Mouse (Mus musculus) embryo, embryonic 11 days (tissue): ENCODE data around the gene Gm28035.

Source experiments
- DNase-seq: peaks from one replicate; pipeline ENCODE4 v3.0.0-alpha.2; 2015

Gene Gm28035

DNA sequence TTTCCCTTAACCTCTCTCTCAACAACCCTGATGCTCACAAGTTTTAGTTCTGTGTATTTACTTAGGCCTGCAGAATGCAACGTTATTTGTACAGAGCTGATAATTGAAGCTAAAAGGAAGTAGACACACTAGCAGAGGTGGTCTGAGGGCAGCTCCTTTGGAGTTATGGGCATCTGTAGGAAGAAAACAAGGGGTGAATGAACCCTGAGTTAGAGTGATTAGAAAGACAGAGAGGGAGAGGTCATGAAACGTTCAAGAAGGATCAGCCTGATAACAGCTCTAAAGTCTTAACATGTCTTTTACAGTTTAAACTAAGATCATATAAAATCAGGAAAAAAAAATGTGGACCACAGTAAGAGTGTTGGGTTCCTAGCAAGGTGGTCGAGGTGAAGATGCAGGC lies 69.0 kb downstream of the Gm28035 start:
- DNase-seq, result no peak

GRCm38 (mm10) chr2:30311481-30311880 lies 71.1 kb downstream of the Gm28035 start:
- no peak for DNase-seq

DNA sequence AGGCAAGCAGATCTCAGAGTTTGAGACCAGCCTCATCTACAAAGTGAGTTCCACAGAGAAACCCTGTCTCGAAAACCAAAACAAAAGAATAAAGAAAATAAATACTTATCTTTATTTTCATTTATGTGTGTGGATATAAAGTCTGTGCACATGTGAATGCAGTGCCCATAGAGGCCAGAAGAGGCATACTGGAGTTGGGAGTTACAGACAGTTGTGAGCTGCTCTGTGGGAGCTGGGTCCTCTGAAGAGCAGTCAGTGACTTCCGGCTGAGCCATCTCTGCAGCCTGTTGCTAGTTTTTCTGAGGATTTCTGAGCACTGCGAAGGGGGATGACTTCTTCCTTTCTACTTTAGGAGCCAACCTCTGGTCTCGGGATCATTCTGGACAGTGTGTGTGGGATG lies 75.8 kb downstream of the Gm28035 start:
- peak; percentile 2 for DNase-seq

DNA sequence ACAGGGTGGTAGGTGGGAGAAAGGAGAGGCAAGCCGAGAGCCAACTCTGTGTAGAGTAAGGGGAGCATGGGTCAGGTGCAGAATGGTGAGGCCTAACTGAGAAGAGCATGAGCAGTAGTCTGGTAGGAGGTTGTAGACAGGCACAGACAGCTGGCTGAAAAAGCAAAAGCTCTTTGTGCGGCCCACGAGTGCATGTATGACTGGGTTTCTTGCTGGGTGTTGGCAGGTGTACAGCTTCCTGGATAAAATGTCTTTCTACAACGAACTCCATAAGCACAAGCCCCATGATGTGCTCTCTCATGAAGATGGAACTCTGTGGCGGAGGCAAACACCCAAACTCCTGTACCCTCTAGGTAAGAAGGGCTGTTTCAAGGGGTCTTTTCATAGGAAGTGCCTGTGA lies 76.6 kb downstream of the Gm28035 start:
- DNase-seq, result no peak

GRCm38 (mm10) chr2:30319260-30319659 lies 78.9 kb downstream of the Gm28035 start:
- no peak for DNase-seq

DNA sequence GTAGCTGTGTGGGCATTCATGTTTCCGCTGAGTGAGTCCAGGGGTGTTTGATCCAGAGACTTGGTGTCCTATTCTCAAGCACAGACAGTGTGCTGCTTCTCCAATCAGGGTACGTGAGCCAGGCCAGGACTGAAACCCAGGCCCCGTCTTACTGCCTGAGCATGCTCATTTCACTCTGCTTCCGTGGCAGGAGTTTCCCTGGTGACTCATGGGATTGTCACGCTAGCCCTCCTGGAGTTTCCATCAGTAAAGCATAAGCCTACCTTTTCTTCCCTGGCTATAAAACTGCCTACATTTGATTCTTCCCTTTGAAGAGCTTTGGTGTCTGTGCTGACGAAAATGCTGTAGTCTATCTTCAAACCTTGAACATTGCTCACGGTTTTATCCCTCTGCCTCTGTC lies 82.7 kb downstream of the Gm28035 start:
- no peak for DNase-seq

DNA sequence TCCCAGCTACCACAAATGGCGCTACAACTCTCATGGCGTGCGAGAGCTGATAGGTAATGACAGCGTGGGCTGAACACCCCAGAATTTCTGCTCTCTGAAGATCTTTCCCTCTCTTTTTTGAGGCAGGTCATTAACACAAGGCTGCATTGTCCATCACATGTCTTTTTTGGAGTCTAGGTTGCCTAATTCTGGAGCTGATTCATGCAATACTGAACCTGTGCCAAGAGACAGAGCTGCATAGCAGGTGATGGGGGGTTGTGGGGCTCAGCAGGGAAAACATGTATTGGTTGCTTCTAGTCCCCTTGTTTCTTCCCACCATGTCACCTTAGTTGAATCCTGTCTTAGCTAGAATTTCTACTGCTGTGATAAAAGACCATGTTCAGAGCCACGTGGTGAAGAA lies 84.9 kb downstream of the Gm28035 start:
- no peak for DNase-seq

DNA sequence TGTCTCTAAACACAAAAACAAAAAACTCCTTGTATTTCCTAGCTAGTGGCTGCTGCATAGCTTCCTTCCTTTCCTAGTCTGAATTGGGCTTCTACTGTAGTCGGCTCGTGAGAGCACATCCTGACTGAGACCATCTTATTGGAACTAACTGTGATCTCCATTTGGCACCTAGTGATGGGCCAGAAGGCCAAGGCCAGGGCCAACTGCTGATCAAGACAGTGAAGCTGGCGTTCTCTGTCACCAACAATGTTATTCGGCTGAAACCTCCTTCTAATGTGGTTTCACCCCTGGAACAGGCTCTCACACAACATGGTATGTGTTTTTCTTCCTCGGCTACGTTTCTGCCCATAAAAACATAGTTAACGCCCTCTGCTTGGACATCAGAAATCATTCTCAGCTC lies 86.9 kb downstream of the Gm28035 start:
- DNase-seq, result no peak

- no peak for DNase-seq
Observed at GRCm38 (mm10) chr2:30328791-30329190, 88.4 kb downstream of the Gm28035 start.
